Mouse (Mus musculus): ENCODE data around the gene Tesk1.

GRCm38 (mm10) chr4:43415221-43416070, 26.3 kb upstream of the Tesk1 start:
- TF ChIP-seq CTCF (IDR thresholded peaks at IDR 0.05; ENCODE audit: borderline replicate concordance, insufficient read depth, low read depth, low read length) (no peak), POLR2A (IDR thresholded peaks at IDR 0.05; ENCODE audit: borderline replicate concordance, insufficient read depth, low read length) (no peak)
